Mouse (Mus musculus): ENCODE measurements around the gene Exosc10. TPM values are rescaled to one million over a fixed set of nuclear protein-coding genes. Genes with fewer than 3 reads are reported as not detected.

Gene Exosc10
- total and polyA plus RNA-seq, 2 experiments from 2014 or later, result 68.1 to 72.0 TPM

GRCm38 (mm10) chr4:148532516-148532915, 25.7 kb upstream of the Exosc10 start:
- ATAC-seq (no peak), DNase-seq (ENCODE audit: low spot score) (no peak)
- TF ChIP-seq CTCF (IDR thresholded peaks at IDR 0.05; ENCODE audit: low read depth), result no peak
- no peak overlapping the region for H3K4me3 ChIP-seq (ENCODE audit: low read length)
- peaks cover 87% of the 10 kb centered on the region for H3K36me3 ChIP-seq (ENCODE audit: insufficient read depth, low read length)
- no peaks in the 10 kb centered on the region for H3K4me1 ChIP-seq (ENCODE audit: insufficient read depth, low read length)
- 94% methylated on average over 3 of the region's 3 CpGs for WGBS
- no peak overlapping the region for H3K27ac ChIP-seq
- H3K9ac ChIP-seq (replicated peaks; ENCODE audit: low read length), result no peak overlapping the region
- no peaks in the 10 kb centered on the region for H3K9me3 ChIP-seq (ENCODE audit: low read length)
- no peaks in the 10 kb centered on the region for H3K27me3 ChIP-seq (ENCODE audit: insufficient read depth, low read length)
- H3K4me2 ChIP-seq (ENCODE audit: low read depth, low read length), result no peak overlapping the region

DNA sequence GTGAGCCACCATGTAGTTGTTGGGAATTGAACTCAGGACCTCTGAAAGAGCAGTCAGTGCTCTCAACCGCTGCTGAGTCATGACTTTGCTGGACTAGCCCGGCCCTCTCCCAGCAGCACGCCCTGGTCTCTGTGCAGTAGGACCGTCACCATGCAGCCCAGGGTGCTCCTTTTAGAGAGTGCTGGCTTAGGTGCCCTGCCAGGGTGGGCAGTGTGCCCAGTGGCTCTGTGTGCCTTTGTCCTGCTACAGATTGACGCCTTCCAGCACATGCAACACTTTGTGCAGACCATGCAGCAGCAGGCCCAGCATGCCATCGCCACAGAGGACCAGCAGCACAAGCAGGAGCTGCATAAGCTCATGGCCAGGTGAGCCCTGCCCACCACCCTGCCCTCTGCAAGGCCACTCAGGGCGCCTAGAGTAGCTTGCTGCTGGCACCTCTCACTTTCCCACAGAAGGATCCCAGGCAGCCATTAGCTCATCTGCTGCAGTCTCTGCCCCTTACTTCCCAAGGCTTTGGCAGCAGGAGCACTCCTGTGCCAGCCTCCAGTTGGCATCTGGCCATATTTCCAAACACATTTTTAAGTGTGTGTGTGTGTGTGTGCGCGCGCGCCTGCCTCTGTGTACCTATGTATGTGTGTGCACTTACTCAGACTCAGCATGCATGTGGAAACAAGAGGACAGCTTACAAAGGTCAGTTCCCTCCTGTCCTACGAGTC, 24.5 kb upstream of the Exosc10 start:
- WGBS, result 65% methylated on average over 12 of the region's 12 CpGs
- ATAC-seq (peak; percentile 84), DNase-seq (ENCODE audit: low spot score) (peak; percentile 68)
- Histone ChIP-seq H3K9ac (replicated peaks; ENCODE audit: low read length) (no peak overlapping the region), H3K9me3 (ENCODE audit: low read length) (no peaks in the 10 kb centered on the region), H3K27me3 (ENCODE audit: insufficient read depth, low read length) (no peaks in the 10 kb centered on the region), H3K4me2 (ENCODE audit: low read depth, low read length) (no peak overlapping the region), H3K4me1 (ENCODE audit: insufficient read depth, low read length) (no peaks in the 10 kb centered on the region), H3K36me3 (ENCODE audit: insufficient read depth, low read length) (peaks cover 89% of the 10 kb centered on the region), H3K4me3 (ENCODE audit: low read length) (no peak overlapping the region), H3K27ac (peak overlapping the region; percentile 51; the same call in 1 of the 2 replicates)
- no peak for TF ChIP-seq CTCF (IDR thresholded peaks at IDR 0.05; ENCODE audit: low read depth)

DNA sequence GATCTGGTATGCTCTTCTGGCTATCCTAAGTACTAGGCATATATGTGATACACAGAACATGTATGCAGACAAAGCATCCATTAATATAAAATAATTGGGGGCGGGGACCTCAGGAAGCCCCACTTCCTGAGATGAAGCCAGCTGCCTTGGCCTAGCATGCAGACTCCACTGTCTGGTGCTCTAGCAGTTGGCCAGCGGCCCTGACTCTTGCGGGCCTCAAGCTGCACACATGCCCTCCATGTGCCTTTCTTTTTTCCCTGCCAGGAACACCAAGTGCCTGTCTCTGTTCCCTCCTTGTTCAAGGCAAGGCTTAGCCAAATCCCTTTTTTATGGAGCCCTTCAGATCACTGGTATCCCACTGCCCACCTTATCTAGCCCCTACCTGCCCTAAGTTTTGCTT, 22.4 kb upstream of the Exosc10 start:
- ATAC-seq (no peak), DNase-seq (ENCODE audit: low spot score) (no peak)
- H3K4me1 ChIP-seq (ENCODE audit: insufficient read depth, low read length), result no peaks in the 10 kb centered on the region
- H3K9me3 ChIP-seq (ENCODE audit: low read length), result no peaks in the 10 kb centered on the region
- no peak overlapping the region for H3K4me2 ChIP-seq (ENCODE audit: low read depth, low read length)
- peaks cover 96% of the 10 kb centered on the region for H3K36me3 ChIP-seq (ENCODE audit: insufficient read depth, low read length)
- no peaks in the 10 kb centered on the region for H3K27me3 ChIP-seq (ENCODE audit: insufficient read depth, low read length)
- no peak overlapping the region for H3K9ac ChIP-seq (replicated peaks; ENCODE audit: low read length)
- no peak overlapping the region for H3K27ac ChIP-seq
- 68% methylated on average over 3 of the region's 3 CpGs for WGBS
- TF ChIP-seq CTCF (IDR thresholded peaks at IDR 0.05; ENCODE audit: low read depth), result no peak
- no peak overlapping the region for H3K4me3 ChIP-seq (ENCODE audit: low read length)

DNA sequence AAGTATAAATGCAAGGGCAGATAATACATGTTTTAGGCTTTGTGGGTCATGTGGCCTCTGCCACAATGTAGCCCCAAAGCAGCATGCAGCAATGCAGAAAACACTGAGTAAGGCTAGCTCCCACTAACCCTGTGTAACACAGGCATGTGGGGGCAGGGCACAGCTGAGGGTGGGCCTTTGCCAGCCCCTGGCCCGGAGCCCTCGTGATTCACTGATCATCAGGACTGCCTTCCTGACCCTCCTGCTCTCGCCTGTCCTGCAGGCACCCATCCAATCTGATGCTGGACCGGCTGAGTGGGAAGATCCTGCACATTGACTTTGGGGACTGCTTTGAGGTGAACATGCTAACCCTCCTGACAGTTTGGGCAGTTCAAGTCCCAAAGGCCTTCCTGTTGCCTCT, 9.1 kb upstream of the Exosc10 start:
- Histone ChIP-seq H3K4me2 (ENCODE audit: low read depth, low read length) (no peak overlapping the region), H3K9ac (replicated peaks; ENCODE audit: low read length) (no peak overlapping the region), H3K4me3 (ENCODE audit: low read length) (no peak overlapping the region), H3K4me1 (ENCODE audit: insufficient read depth, low read length) (no peaks in the 10 kb centered on the region), H3K27me3 (ENCODE audit: insufficient read depth, low read length) (no peaks in the 10 kb centered on the region), H3K9me3 (ENCODE audit: low read length) (no peaks in the 10 kb centered on the region), H3K36me3 (ENCODE audit: insufficient read depth, low read length) (peaks cover 78% of the 10 kb centered on the region), H3K27ac (no peak overlapping the region)
- no peak for DNase-seq (ENCODE audit: low spot score)
- WGBS, result 80% methylated on average over 4 of the region's 4 CpGs
- TF ChIP-seq CTCF (IDR thresholded peaks at IDR 0.05; ENCODE audit: low read depth), result no peak
- no peak for ATAC-seq

- peak overlapping the region; percentile 81 for H3K9ac ChIP-seq (replicated peaks; ENCODE audit: low read length)
- peak overlapping the region; percentile 76 for H3K4me3 ChIP-seq (ENCODE audit: low read length)
- no peaks in the 10 kb centered on the region for H3K9me3 ChIP-seq (ENCODE audit: low read length)
- no peaks in the 10 kb centered on the region for H3K27me3 ChIP-seq (ENCODE audit: insufficient read depth, low read length)
- WGBS, result 30% methylated on average over 6 of the region's 6 CpGs
- ATAC-seq (no peak; the same call in 1 of the 2 replicates), DNase-seq (ENCODE audit: low spot score) (no peak)
- peak overlapping the region; percentile 71 for H3K4me2 ChIP-seq (ENCODE audit: low read depth, low read length)
- H3K4me1 ChIP-seq (ENCODE audit: insufficient read depth, low read length), result peaks cover 4% of the 10 kb centered on the region; the same call in 1 of the 2 replicates
- no peak for TF ChIP-seq CTCF (IDR thresholded peaks at IDR 0.05; ENCODE audit: low read depth)
- H3K36me3 ChIP-seq (ENCODE audit: insufficient read depth, low read length), result peaks cover 55% of the 10 kb centered on the region
- peak overlapping the region; percentile 91 for H3K27ac ChIP-seq
Measured at GRCm38 (mm10) chr4:148557766-148558165, 463 bp upstream of the Exosc10 start.

GRCm38 (mm10) chr4:148562676-148563075, 4.4 kb downstream of the Exosc10 start:
- no peaks in the 10 kb centered on the region for H3K9me3 ChIP-seq (ENCODE audit: low read length)
- ATAC-seq (no peak), DNase-seq (ENCODE audit: low spot score) (no peak)
- no peak overlapping the region for H3K4me3 ChIP-seq (ENCODE audit: low read length)
- H3K27me3 ChIP-seq (ENCODE audit: insufficient read depth, low read length), result no peaks in the 10 kb centered on the region
- 94% methylated on average over 17 of the region's 17 CpGs for WGBS
- H3K4me1 ChIP-seq (ENCODE audit: insufficient read depth, low read length), result peaks cover 4% of the 10 kb centered on the region; the same call in 1 of the 2 replicates
- peaks cover 70% of the 10 kb centered on the region for H3K36me3 ChIP-seq (ENCODE audit: insufficient read depth, low read length)
- TF ChIP-seq CTCF (IDR thresholded peaks at IDR 0.05; ENCODE audit: low read depth), result no peak
- H3K9ac ChIP-seq (replicated peaks; ENCODE audit: low read length), result no peak overlapping the region
- H3K27ac ChIP-seq, result no peak overlapping the region
- H3K4me2 ChIP-seq (ENCODE audit: low read depth, low read length), result no peak overlapping the region

GRCm38 (mm10) chr4:148563595-148563994, 5.4 kb downstream of the Exosc10 start:
- Histone ChIP-seq H3K4me3 (ENCODE audit: low read length) (no peak overlapping the region), H3K9me3 (ENCODE audit: low read length) (no peaks in the 10 kb centered on the region), H3K36me3 (ENCODE audit: insufficient read depth, low read length) (peaks cover 79% of the 10 kb centered on the region), H3K27ac (no peak overlapping the region), H3K4me1 (ENCODE audit: insufficient read depth, low read length) (peaks cover 4% of the 10 kb centered on the region; the same call in 1 of the 2 replicates), H3K4me2 (ENCODE audit: low read depth, low read length) (no peak overlapping the region), H3K27me3 (ENCODE audit: insufficient read depth, low read length) (no peaks in the 10 kb centered on the region), H3K9ac (replicated peaks; ENCODE audit: low read length) (no peak overlapping the region)
- 96% methylated on average over 12 of the region's 12 CpGs for WGBS
- DNase-seq (ENCODE audit: low spot score) (no peak), ATAC-seq (no peak)
- TF ChIP-seq CTCF (IDR thresholded peaks at IDR 0.05; ENCODE audit: low read depth), result no peak
